Mouse (Mus musculus): ENCODE data around the gene Serpinb7.

GRCm38 (mm10) chr1:107397481-107397880 lies 2.0 kb upstream of the Serpinb7 start:
- TF ChIP-seq MAFK (IDR thresholded peaks at IDR 0.05; ENCODE audit: insufficient read depth, low read depth, low read length) (no peak), HCFC1 (IDR thresholded peaks at IDR 0.05; ENCODE audit: borderline replicate concordance, insufficient read depth, low read length) (no peak), CHD2 (IDR thresholded peaks at IDR 0.05; ENCODE audit: low read depth, low read length) (no peak), ZNF384 (IDR thresholded peaks at IDR 0.05; ENCODE audit: low read depth, low read length) (no peak), ZC3H11A (IDR thresholded peaks at IDR 0.05; ENCODE audit: borderline replicate concordance, low read depth, low read length) (no peak)
